Mouse (Mus musculus): ENCODE data around the gene Gkn2.

GRCm38 (mm10) chr6:87389455-87389989, 16.4 kb downstream of the Gkn2 start:
- TF ChIP-seq USF1 (IDR thresholded peaks at IDR 0.05; ENCODE audit: low read depth) (no peak), POLR2A (IDR thresholded peaks at IDR 0.05; ENCODE audit: insufficient read length, low read depth) (no peak), MYOG (IDR thresholded peaks at IDR 0.05; ENCODE audit: control insufficient read depth in 1 of 3, insufficient read depth in 1 of 3, insufficient read length in 2 of 3, low read depth in 2 of 3) (no peak), TCF12 (IDR thresholded peaks at IDR 0.05; ENCODE audit: insufficient read depth, poor library complexity, severe bottlenecking) (no peak), POLR2AphosphoS2 (IDR thresholded peaks at IDR 0.05; ENCODE audit: insufficient read length, low read depth) (no peak), TCF3 (IDR thresholded peaks at IDR 0.05; ENCODE audit: insufficient read length, low read depth) (no peak), SRF (IDR thresholded peaks at IDR 0.05; ENCODE audit: control insufficient read depth, insufficient read length, low read depth) (no peak)
